Mouse (Mus musculus) embryo, embryonic 9.5 days (tissue): ENCODE measurements at regions not wholly inside any gene's neighbourhood (a gene's known extent, or its start where the extent isn't known, plus 50 kb on each side); places are given as distances from the start of the nearest gene placed in this dataset.

Experiments
- DNase-seq: peaks from one replicate; pipeline ENCODE4 v3.0.0-alpha.2; 2017; ENCODE audit errors: extremely low spot score

DNA sequence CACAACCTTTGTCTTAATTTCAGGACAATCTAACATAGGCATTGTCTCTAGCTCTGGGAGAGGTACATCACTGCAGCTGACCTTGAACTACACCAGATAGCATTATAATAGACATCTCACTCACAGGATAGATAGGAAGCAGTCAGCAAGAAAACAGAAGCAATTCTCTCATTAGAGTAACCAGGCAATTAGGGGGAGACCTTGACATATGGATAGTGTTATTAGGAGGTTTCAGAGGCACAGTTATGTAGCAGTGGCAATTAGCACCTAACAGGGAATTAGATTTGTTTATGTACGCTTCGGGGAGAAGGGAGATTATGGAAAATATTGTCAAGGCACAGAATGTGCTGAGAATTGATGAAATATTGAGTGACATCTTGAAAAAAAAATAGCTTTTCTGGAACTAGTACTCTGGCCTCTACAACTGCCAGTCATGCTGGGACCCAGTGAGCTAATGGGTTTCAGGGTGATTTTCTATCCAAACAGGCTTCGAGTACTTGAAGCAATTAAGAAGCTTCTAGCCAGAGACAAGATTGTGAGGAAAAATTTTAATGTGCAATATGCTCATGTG lies 216.8 kb upstream of the Aco1 start:
- DNase-seq = no peak

DNA sequence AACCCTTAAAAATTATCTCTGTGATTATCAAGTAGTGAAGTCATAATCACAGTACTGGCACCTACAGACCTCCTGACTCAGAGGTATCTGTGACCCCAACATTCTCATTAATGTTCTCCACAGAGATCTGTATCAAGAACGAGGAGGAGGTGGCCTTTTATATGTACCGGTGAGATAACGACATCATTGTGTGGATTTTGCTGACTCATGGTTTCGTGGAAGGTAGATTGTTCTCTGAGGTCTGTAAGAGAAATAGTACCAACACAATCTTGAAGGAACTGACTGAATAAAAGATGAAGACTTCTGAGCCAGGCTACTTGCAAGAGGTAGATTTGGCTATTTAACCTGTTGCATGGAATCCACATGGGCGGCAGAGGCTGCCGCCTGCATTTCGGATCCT lies 216.3 kb upstream of the Aco1 start:
- no peak for DNase-seq

DNA sequence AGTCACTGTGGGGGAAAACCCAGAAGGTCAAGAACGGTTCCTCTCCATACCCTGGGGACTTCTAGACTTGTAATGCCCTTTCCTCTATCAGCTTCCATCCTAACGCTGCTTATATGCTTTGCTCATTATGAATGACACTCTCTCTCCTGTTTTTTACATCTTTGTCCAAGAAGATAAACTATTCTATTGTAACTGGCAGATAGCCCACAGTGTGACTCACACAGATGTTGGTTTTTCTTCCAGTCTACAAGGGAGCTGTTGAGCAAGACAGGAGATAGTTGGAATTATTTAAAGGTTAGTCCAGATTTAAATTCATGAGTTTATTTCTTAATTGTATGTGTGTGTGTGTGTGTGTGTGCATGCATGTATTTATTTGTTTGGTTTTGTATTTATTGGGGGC lies 214.4 kb upstream of the Aco1 start:
- DNase-seq = no peak

DNA sequence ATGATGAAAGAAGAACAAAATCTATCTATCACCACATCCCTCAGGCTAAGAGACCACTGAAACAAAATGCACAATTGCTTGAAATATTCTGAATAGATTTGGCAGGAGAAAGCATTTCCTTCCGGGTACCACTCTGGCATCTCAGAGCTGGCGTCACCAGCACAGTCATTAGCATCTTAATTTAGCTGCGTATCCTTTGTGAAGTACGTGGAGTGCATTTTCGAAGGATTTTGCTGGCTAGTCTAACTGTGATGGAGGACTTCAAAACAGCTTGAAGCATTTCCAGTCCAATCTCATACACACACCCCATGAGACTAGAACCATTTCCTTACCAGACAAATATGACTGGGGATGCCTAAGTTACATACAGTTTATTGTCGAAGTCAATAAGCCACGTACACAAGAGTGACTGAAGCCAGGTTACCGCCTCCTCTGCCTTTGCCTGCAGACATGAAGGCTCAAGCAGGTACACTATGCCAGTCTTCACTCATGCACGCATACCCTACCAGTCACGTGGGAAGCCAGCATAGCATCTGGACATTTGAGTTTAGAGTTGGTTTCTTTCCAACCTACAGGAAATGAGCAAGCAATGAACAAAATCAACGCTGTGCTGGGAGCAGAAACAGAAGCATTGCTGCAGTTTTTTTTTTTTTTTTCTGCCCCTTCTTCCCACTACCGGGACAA lies 208.7 kb upstream of the Aco1 start:
- DNase-seq = no peak

DNA sequence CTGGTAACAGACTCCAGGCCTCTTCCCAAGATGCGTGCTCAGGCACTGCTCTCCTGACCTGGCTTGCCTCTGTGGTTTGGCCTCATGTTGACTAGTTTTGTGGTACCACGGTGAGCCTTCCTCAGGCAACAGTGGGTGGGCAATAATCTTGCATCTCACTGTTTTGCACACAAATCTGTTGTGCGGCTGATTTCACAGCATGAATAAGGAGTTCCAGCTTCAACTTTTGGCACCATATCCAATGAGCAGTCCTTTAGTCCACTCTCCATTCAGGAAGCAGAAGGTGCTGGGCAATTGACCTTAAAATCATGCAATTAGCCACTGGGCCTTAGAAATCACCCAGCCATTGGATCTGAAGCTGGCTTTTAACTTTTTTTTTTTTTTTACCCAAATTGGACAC lies 184.2 kb upstream of the Aco1 start:
- DNase-seq = no peak

DNA sequence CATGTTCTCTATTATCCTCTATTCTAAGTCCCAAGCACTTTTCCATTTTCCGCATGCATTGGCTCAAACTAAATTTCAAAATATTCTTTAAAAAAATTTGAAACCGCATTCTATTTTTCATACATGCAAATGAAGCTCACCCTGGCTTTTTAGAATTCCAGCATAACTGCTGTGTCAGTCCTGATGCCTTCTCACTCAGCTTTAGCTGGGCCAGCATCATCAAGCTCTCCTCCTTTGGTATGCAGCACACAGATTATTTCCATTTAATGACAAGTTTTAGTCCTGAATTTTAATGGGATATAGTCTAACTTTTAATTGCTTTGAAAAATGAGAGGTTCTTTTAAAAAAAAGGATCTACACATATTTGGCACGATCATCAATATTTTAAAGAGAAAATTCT lies 174.9 kb upstream of the Aco1 start:
- no peak for DNase-seq

DNA sequence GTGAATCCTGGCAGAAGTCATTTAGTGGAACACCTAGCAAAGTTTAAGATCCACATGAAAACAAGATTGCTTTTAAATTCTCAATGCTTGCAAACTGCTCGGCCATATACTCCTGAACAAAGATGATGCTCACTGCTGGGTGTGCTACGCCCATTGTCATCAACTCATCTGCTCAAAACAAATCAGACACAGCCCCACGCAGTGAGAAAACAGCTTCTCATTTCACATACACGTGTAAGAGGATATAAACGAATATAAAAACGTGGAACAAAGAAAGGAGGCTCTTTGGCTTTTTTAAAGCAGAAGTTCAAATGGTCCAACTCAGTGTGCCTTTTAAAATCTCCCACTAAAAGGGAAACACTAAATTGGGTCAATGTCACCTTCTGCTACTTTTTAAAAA lies 151.5 kb upstream of the Aco1 start:
- DNase-seq = no peak

DNA sequence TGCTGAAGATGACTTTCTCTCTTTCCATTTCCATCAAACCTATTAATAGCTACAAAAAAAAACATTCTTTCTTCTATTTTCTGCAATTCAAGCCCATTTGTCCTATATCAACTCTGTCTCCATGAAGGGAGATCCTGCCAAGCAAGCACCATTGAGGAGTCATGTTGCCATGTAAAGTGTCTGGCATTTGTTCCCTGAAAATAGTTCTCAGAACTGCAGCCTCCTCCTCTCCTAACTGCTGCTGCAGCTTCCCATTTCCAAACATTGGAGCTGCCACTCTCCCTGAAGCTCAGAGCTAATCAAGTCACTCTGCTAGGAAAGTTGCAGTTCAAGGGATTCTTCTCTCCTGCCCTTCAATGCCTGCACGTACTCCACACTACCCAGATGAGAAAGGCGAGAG lies 151.0 kb upstream of the Aco1 start:
- no peak for DNase-seq

DNA sequence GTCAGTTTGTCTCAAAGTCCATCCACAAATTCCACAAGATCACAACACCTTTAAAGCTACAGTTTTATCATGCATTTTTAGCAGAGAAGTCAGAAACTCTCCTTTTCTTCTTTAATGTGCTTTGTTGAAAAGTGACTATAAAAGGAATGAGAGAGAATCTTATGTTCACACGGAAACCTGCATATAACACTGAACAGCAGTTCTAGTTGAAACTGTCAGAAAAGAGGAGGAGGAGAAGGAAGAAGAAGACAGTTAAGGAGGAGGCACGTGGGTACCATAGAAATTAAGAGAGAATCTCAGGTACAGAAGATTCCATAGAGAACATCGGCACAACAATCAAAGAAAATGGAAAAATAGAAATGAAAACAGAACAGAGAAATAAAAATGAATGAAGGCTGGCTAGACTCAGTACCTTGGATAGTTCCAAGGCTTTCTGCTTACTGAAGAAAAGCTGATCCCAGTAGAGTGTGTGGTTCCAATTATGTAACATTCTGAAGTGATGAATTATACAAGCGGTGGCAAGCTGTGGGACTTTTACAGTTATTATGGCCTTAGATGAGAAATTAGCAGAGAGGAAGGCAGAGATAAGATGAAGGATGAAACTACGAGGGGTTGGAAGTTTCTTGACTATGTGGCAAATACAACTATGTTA lies 144.0 kb upstream of the Aco1 start:
- DNase-seq = no peak

DNA sequence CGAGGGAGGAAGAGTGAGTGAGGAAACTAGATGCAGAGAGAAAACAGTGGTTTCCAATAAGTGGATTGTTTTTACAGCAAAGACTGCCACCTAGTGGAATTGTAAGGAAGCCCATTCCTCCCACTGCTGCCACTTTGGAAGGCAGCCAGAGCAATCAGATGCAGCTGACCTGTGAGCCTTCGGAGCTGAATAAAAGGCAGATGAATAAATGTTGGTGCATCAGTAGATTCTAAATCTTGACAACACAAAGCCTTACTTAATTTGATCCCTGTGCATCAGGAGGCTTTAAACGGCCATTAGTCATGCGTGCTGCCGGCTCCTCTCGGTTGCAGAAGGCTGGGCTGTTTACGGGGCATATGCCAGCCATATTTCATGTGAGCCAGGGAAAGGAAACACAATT lies 128.2 kb upstream of the Aco1 start:
- DNase-seq = peak; percentile 48

DNA sequence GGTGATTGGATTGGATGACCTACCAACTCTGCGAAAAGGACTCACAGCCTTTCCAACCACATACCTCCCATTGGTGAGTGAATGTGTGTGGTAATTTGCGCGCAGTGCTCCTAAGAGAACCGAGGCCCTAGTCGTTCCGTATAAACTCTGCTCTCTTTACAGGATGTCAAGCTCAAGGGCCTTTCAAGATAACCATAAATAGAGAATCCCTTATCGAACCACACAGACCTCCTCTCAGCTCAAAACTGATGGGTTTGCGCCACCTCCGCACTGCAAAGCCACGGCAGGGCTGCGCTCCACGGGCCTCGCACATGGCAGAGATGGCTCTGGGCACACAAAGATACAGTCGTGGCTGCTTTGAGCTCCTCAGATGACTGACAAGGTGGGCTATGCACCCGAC lies 126.0 kb upstream of the Aco1 start:
- no peak for DNase-seq

DNA sequence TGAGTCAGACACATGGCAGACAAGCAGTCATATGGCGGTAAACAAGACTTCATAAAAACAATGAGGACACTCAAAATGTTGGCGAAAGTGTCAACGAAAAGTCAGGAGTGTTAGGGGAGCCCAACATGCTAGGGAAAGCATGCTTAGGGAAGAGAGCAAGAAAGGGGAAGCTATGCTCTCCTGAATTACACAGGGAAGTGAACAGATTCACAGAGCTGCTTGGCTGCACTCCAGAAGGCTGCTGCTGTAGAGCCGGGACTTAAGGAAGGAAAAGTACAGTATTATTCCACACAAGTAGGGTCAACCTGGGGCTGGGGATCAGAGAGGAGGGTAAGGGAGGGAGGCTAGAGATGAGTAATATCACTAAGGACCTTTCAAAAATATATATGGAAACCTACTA lies 124.7 kb upstream of the Aco1 start:
- DNase-seq = no peak

DNA sequence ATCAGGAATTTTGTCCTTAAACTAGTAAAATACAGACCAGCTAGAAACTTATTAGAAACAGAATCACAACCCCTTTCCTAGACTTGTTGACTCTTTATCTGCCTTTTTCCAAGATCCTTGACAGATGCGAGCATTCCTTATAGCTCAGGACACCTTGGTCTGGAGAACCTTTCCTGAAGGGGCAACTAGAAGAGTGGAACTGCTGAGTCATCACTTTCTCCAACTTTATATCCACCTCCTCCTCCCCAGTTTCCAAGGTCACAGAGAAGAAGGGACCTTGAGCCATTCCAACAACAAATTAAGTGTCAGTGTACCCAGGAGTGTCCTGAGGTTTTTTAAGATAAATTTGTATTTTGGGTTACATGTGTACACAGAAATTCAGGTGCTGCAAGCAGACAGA lies 111.5 kb upstream of the Aco1 start:
- DNase-seq = no peak

DNA sequence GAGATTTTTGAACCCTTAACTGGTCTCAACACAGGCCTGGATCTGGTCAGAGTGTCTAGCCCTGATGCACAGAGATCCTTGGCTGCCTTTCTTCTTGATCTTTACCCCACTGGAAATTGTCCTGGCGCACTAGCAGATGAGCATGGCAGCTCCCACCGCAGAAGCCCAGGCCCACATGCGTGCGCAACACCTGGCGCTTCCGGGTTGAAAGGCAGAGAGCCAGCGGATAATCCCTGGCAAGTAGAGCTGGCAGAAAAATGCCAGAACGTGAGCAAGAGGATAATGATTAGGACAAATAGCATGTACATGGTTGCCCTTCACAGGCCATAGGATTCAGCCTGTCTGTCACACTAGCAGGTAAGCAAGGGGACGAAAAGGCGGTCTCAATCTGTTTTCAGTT lies 95.0 kb upstream of the Aco1 start:
- DNase-seq = no peak

DNA sequence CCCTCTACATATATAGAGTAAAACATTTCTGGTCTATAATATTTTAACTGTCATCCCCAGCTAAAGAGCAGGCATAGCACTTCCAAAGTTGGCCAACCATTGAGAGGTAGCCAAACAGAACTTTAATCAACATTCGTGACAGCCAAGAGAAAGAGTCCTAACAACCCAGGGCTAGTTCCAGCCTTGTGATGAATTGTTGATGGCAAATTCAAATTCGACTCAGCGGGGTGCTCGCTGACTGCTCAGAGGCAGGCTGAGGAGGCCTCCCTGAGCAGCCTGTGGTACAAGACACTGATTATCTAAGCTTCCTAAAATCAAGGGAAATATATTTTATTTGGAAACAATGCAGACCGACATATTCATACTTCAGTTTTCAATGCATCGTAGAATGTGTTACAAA lies 93.8 kb upstream of the Aco1 start:
- DNase-seq = no peak

DNA sequence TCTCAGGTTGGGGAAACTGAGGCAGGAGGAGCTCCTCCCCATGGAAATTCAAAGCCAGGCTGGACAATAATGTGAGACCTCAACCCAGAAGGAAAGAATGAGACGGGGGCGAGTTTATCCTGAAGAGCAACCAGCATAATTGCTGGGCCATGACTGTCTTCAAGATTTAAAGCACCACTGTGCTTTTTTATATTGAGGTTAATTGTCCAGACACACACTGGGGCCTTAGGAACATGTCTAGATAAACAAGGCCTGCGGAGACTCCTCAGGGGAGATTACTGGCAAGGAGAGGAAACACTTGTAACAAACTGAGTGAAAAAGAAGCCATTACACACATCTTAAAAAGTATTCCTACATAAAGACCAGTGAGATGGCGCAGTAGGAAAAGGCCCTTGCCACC lies 91.0 kb upstream of the Aco1 start:
- no peak for DNase-seq

DNA sequence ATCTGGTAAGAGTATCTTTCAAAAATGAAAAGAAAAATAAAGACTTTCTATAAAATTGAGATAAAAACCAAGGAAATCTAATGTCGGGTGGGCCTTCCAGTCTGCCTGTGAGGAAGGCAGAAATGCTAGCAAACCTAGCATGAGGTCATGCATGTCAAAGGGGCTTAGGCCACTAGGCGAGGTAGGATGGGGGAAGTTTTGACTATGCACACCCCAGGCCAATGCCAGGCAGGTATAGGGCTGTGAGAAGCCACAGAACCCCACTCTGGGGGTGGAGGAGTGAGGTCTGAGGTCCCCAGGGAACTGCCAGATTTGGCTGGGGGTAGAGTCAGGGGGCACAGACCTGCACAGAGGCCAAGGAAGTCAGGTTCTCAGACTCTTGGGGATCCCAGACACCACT lies 89.5 kb upstream of the Aco1 start:
- no peak for DNase-seq

DNA sequence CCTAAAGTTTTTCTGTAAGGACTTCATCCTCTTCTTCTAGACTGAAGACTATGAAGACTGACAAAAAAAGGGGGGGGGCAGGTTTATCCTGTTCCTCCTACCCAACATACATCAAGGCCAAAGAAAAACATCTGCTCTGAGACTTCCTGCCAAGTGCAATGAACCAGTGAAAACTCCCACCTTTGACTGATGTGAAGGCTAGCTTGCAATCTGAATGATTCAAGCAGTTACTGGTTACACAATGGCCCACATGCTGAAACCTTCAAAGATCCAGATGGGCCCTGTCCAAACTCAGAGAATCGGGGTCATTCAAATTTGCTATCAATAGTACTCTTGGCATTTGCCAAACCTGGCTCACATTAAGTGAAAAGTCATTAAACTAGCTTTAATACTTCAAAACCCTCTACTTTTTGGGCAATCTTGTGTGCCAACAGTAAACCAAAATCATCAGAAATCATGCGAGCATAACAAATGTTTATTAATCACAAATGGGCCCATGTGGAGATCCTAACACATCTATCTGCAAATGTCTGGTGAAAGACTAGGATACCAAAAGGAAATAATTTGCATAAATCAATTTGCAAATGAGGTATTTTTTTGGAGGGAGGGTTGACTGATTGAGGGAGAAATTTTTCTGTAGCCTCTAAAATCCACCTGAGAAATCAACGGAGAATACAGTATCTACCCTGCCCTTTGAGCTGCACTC lies 79.0 kb upstream of the Aco1 start:
- no peak for DNase-seq

DNA sequence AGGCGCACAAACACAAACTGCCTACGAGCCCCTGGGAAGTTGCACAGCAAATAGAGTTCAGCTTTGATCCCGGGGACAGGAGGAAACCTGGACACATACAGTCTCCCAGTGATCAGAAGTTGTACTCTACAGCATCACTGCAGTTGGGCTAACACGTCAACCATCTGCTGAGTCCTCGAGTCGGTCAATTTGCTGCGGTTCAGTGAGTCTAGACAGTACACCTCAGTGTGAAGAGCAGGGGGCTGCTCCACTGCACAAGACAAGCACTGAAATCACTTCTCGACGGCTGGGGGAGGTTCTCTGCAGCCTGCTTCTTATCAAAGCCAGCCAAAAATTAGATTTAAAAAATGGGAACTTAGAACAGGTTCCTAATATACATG lies 78.4 kb upstream of the Aco1 start:
- DNase-seq = no peak

DNA sequence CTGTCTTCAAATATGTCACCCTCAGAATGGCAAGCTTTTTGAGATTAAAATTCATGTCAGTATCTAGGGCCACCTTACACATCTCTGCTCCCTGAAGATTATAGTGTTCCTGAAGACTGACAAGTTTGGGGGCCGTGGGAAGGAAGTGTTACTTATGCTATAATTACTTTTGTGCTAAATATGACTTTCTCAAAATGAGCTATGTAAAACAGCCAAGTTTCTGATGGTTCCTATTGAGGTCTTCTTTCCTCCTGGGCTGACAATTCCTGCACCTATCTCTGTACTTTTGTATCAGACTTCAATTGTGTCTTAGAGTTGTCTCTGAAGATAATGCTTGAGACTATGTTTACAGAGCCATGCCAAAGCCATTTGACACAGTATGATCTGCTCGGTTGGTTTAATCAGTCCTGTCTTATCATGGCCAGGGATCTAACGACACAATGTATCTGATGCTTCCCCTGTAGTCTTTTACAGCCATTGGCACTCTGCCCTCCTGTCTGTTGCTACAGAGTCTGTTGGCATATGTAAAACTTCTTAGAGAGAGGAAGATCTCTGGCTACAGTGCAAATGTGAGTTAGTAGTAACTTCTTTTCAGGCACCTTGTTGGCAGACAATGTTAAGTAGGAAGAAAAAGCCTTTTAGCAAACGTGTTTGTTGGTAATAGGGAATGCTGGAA lies 71.8 kb upstream of the Aco1 start:
- no peak for DNase-seq

DNA sequence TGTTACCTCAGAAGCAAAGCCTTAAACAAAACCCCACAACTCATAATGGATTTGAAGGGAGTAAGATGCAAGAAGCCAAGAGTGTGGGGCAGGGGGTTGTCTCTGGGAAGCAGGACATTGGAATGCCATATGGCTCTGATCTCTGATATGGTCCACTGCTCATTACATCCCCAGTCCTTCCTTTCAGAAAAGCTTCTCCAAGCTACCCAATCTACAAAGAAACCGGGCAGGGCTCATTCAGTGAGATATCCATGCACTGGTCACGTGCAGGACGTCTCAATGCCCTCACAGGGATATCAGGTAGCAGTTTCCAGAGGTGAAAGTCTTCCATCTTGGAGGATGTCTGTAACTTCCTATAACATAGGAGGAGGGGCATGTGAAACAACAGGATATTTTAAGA lies 61.8 kb upstream of the Aco1 start:
- no peak for DNase-seq

DNA sequence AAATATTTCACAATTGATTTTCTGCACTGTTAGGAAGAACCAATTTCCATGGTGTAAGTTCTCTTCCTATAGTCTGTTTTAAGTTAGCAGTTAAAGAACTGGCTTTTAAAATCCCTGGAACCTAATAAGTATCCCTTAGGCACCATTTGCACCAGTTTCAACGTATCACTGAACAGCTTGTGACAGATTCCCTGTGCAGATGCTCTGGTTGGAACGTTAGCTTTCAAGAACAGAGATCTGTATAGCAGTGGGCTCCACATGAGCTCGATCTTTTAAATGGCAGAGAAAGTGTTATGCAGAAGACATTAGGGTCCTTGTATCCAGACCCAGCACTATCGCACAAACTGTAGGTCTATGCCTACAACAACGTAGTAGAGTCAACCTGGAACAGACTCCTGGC lies 52.6 kb upstream of the Aco1 start:
- no peak for DNase-seq
